Mouse (Mus musculus) liver, adult 2 months (tissue): ENCODE results near the gene Eno3.

Experiments used
- CTCF ChIP-seq: fragments of 200-500 bp; IDR thresholded peaks from 2 replicates; pipeline ENCODE4 v1.5.1; 2011; ENCODE audit warnings: low read depth, low read length, control low read depth
- POLR2A ChIP-seq: fragments of 200-500 bp; IDR thresholded peaks from 2 replicates; pipeline ENCODE4 v1.6.1; 2011; ENCODE audit warnings: low read length, control low read depth; ENCODE audit not compliant: insufficient read depth; ENCODE audit errors: extremely low read depth

GRCm38 (mm10) chr11:70679361-70679760, 22.4 kb downstream of the Eno3 start:
- TF ChIP-seq CTCF, result no peak
- TF ChIP-seq POLR2A, result no peak
